8 mouse cellular contexts compared by ENCODE assay signal in genomic region chr11:87578963-87579601, GRCm38 (mm10). TPM values are rescaled to one million over a fixed set of nuclear protein-coding genes. Genes with fewer than 3 reads are reported as not detected.
DNase-seq lines count a peak whose midpoint lies in the region; ATAC-seq and TF ChIP-seq lines count a peak whose summit lies in the region.

No protein-coding gene starts in this region.

- peak overlapping the region; percentile 66 for H3K9ac ChIP-seq in forebrain, embryonic 12.5 days
- H3K9ac ChIP-seq in hindbrain, embryonic 15.5 days, result peak overlapping the region; percentile 62
- H3K9ac ChIP-seq in liver, embryonic 12.5 days, result peak overlapping the region; percentile 65
- peak overlapping the region; percentile 79 for H3K9ac ChIP-seq in neural tube, embryonic 13.5 days

- peak overlapping the region; percentile 62 for H3K4me3 ChIP-seq in spleen, adult 2 months (ENCODE audit: extremely low read depth, insufficient read depth, insufficient read length)
- H3K4me3 ChIP-seq in forebrain, embryonic 12.5 days (replicated peaks), result peak overlapping the region; percentile 65
- H3K4me3 ChIP-seq in hindbrain, embryonic 15.5 days, result peak overlapping the region; percentile 51
- peak overlapping the region; percentile 65 for H3K4me3 ChIP-seq in liver, embryonic 12.5 days
- H3K4me3 ChIP-seq in neural tube, embryonic 13.5 days, result peak overlapping the region; percentile 62

- 20% methylated on average over 10 of the region's 10 CpGs for WGBS in spleen, adult 2 months
- WGBS in forebrain, embryonic 12.5 days, result 9% methylated on average over 10 of the region's 10 CpGs
- 14% methylated on average over 10 of the region's 10 CpGs for WGBS in hindbrain, embryonic 15.5 days
- 14% methylated on average over 10 of the region's 10 CpGs for WGBS in liver, embryonic 12.5 days (ENCODE audit: insufficient replicate concordance)
- WGBS in neural tube, embryonic 13.5 days, result 15% methylated on average over 10 of the region's 10 CpGs

- H3K36me3 ChIP-seq in spleen, adult 2 months (ENCODE audit: control insufficient read depth, insufficient read depth, low read length), result no peaks in the 10 kb centered on the region
- H3K36me3 ChIP-seq in forebrain, embryonic 12.5 days (replicated peaks), result no peaks in the 10 kb centered on the region
- no peaks in the 10 kb centered on the region for H3K36me3 ChIP-seq in hindbrain, embryonic 15.5 days
- no peaks in the 10 kb centered on the region for H3K36me3 ChIP-seq in liver, embryonic 12.5 days
- no peaks in the 10 kb centered on the region for H3K36me3 ChIP-seq in neural tube, embryonic 13.5 days

- peaks cover 2% of the 10 kb centered on the region; the same call in 1 of the 2 replicates for H3K4me1 ChIP-seq in spleen, adult 2 months (ENCODE audit: control insufficient read depth, insufficient read depth, insufficient read length)
- peaks cover 30% of the 10 kb centered on the region for H3K4me1 ChIP-seq in forebrain, embryonic 12.5 days
- H3K4me1 ChIP-seq in hindbrain, embryonic 15.5 days (replicated peaks), result peaks cover 16% of the 10 kb centered on the region
- H3K4me1 ChIP-seq in liver, embryonic 12.5 days, result peaks cover 28% of the 10 kb centered on the region
- peaks cover 22% of the 10 kb centered on the region for H3K4me1 ChIP-seq in neural tube, embryonic 13.5 days (replicated peaks)

- no peak for TF ChIP-seq CTCF in spleen, adult 2 months (IDR thresholded peaks at IDR 0.05; ENCODE audit: extremely low read depth, insufficient read depth, insufficient read length, insufficient replicate concordance)

- H3K27ac ChIP-seq in spleen, adult 2 months (ENCODE audit: insufficient read depth, low read length), result no peak overlapping the region
- no peak overlapping the region for H3K27ac ChIP-seq in forebrain, embryonic 12.5 days
- H3K27ac ChIP-seq in hindbrain, embryonic 15.5 days (replicated peaks), result peak overlapping the region; percentile 70
- H3K27ac ChIP-seq in liver, embryonic 12.5 days, result peak overlapping the region; percentile 8; the same call in 1 of the 2 replicates
- H3K27ac ChIP-seq in neural tube, embryonic 13.5 days (replicated peaks), result peak overlapping the region; percentile 50

- no peaks in the 10 kb centered on the region for H3K9me3 ChIP-seq in forebrain, embryonic 12.5 days
- H3K9me3 ChIP-seq in hindbrain, embryonic 15.5 days, result no peaks in the 10 kb centered on the region
- H3K9me3 ChIP-seq in liver, embryonic 12.5 days (replicated peaks), result no peaks in the 10 kb centered on the region
- H3K9me3 ChIP-seq in neural tube, embryonic 13.5 days, result no peaks in the 10 kb centered on the region

- peak overlapping the region; percentile 98 for H3K4me2 ChIP-seq in forebrain, embryonic 12.5 days
- peak overlapping the region; percentile 88 for H3K4me2 ChIP-seq in hindbrain, embryonic 15.5 days
- H3K4me2 ChIP-seq in liver, embryonic 12.5 days, result peak overlapping the region; percentile 86
- H3K4me2 ChIP-seq in neural tube, embryonic 13.5 days, result peak overlapping the region; percentile 93

- TF ChIP-seq POLR2A in spleen, adult 2 months (IDR thresholded peaks at IDR 0.05; ENCODE audit: low read depth, low read length), result no peak

- ATAC-seq in forebrain, embryonic 12.5 days (ENCODE audit: low FRiP score), result peak; percentile 43; the same call in 1 of the 2 replicates
- ATAC-seq in hindbrain, embryonic 15.5 days (ENCODE audit: low FRiP score, low read depth), result peak; percentile 55; the same call in 1 of the 2 replicates
- peak; percentile 58 for ATAC-seq in liver, embryonic 12.5 days
- peak; percentile 59; the same call in 1 of the 2 replicates for ATAC-seq in neural tube, embryonic 13.5 days (ENCODE audit: low read depth)

- no peaks in the 10 kb centered on the region for H3K27me3 ChIP-seq in spleen, adult 2 months (ENCODE audit: control insufficient read depth, insufficient read depth, low read length)
- H3K27me3 ChIP-seq in forebrain, embryonic 12.5 days, result peaks cover 17% of the 10 kb centered on the region; the same call in 1 of the 2 replicates
- H3K27me3 ChIP-seq in hindbrain, embryonic 15.5 days, result no peaks in the 10 kb centered on the region
- peaks cover 34% of the 10 kb centered on the region for H3K27me3 ChIP-seq in liver, embryonic 12.5 days (replicated peaks)
- H3K27me3 ChIP-seq in neural tube, embryonic 13.5 days, result peaks cover 6% of the 10 kb centered on the region; the same call in 1 of the 2 replicates

- no peak for DNase-seq in spleen, adult 2 months (ENCODE audit: low read depth in 1 of 2, low spot score in 2 of 2)
- no peak for DNase-seq in spleen, postnatal 10 days (ENCODE audit: low spot score in 2 of 2)
- DNase-seq in ovary, postnatal 36 days (ENCODE audit: low spot score), result no peak
- no peak for DNase-seq in left cerebral cortex, adult 18-20 months (ENCODE audit: low spot score in 2 of 2)

RNA-seq across cellular contexts. Expression of gene Sept4, which starts 10.4 kb away (rescaled TPM):
- 25.1 and 25.7 TPM in 2 replicates for polyA plus RNA-seq in spleen, adult 2 months (2012; rRNA removed)
- 8.1 and 8.3 TPM in 2 replicates for polyA plus RNA-seq in forebrain, embryonic 12.5 days (2016; fragmentation: Nextera tagmentation; extraction: Ambion mirVana)
- polyA plus RNA-seq in hindbrain, embryonic 15.5 days (2015; fragmentation: Nextera tagmentation; extraction: Ambion mirVana), result 30.9 and 32.2 TPM in 2 replicates
- polyA plus RNA-seq in liver, embryonic 12.5 days (2016; fragmentation: Nextera tagmentation; extraction: Ambion mirVana), result 10.0 and 10.1 TPM in 2 replicates
- 21.9 and 27.2 TPM in 2 replicates for polyA plus RNA-seq in neural tube, embryonic 13.5 days (2015; fragmentation: Nextera tagmentation; extraction: Ambion mirVana)
- 100 to 1,000 TPM; 175 to 183 TPM for total RNA-seq in left cerebral cortex, adult 18-20 months (2021)

RNA-seq across cellular contexts. Expression of gene Gm11492, which starts 12.6 kb away (rescaled TPM):
- polyA plus RNA-seq in spleen, adult 2 months (2012; rRNA removed), result not detected in 2 replicates
- not detected in 2 replicates for polyA plus RNA-seq in forebrain, embryonic 12.5 days (2016; fragmentation: Nextera tagmentation; extraction: Ambion mirVana)
- not detected in 2 replicates for polyA plus RNA-seq in hindbrain, embryonic 15.5 days (2015; fragmentation: Nextera tagmentation; extraction: Ambion mirVana)
- not detected in 2 replicates for polyA plus RNA-seq in liver, embryonic 12.5 days (2016; fragmentation: Nextera tagmentation; extraction: Ambion mirVana)
- polyA plus RNA-seq in neural tube, embryonic 13.5 days (2015; fragmentation: Nextera tagmentation; extraction: Ambion mirVana), result not detected in 2 replicates
- total RNA-seq in left cerebral cortex, adult 18-20 months (2021), result under 1 TPM in 1 of 2 experiments, not detected in 1; 0.21 TPM

RNA-seq across cellular contexts. Expression of gene Mtmr4, which starts 12.9 kb away (rescaled TPM):
- polyA plus RNA-seq in spleen, adult 2 months (2012; rRNA removed), result 23.8 and 28.1 TPM in 2 replicates
- 71.4 and 75.2 TPM in 2 replicates for polyA plus RNA-seq in forebrain, embryonic 12.5 days (2016; fragmentation: Nextera tagmentation; extraction: Ambion mirVana)
- polyA plus RNA-seq in hindbrain, embryonic 15.5 days (2015; fragmentation: Nextera tagmentation; extraction: Ambion mirVana), result 50.1 and 50.7 TPM in 2 replicates
- 17.5 and 19.3 TPM in 2 replicates for polyA plus RNA-seq in liver, embryonic 12.5 days (2016; fragmentation: Nextera tagmentation; extraction: Ambion mirVana)
- 54.4 and 58.2 TPM in 2 replicates for polyA plus RNA-seq in neural tube, embryonic 13.5 days (2015; fragmentation: Nextera tagmentation; extraction: Ambion mirVana)
- total RNA-seq in left cerebral cortex, adult 18-20 months (2021), result 100 to 1,000 TPM in 1 of 2 experiments, 10 to 100 TPM in 1; 93.9 to 101 TPM

RNA-seq across cellular contexts. Expression of gene Hsf5, which starts 37.9 kb away (rescaled TPM):
- polyA plus RNA-seq in spleen, adult 2 months (2012; rRNA removed), result 0.01 TPM in 1 of 2 replicates, not detected in the other
- 0.40 and 0.49 TPM in 2 replicates for polyA plus RNA-seq in forebrain, embryonic 12.5 days (2016; fragmentation: Nextera tagmentation; extraction: Ambion mirVana)
- polyA plus RNA-seq in hindbrain, embryonic 15.5 days (2015; fragmentation: Nextera tagmentation; extraction: Ambion mirVana), result 0.52 and 0.54 TPM in 2 replicates
- 0.02 and 0.05 TPM in 2 replicates for polyA plus RNA-seq in liver, embryonic 12.5 days (2016; fragmentation: Nextera tagmentation; extraction: Ambion mirVana)
- 0.59 and 0.63 TPM in 2 replicates for polyA plus RNA-seq in neural tube, embryonic 13.5 days (2015; fragmentation: Nextera tagmentation; extraction: Ambion mirVana)
- total RNA-seq in left cerebral cortex, adult 18-20 months (2021), result under 1 TPM; 0.49 to 0.58 TPM

Comparison
In these comparisons a context has a peak if more than half of its experiments do, and no peak if none do; other contexts are left out.
1. H3K27ac ChIP-seq: peak in hindbrain, embryonic 15.5 days (single experiment), liver, embryonic 12.5 days (single experiment) and neural tube, embryonic 13.5 days (single experiment); none in spleen, adult 2 months (single experiment) and forebrain, embryonic 12.5 days (single experiment).
2. Peak in every context shown above with its lines, with median percentiles within 50 percentile points of each other: H3K4me3 ChIP-seq, ATAC-seq, H3K4me2 ChIP-seq and H3K9ac ChIP-seq.